Mouse (Mus musculus) megakaryocyte, embryonic 14.5 days (primary cell): ENCODE results near the gene Aldh1a3.

Experiments used
- FLI1 ChIP-seq: IDR thresholded peaks from 2 replicates; pipeline ENCODE4 v1.6.1; 2012; ENCODE audit warnings: low read length, inconsistent platforms, mixed read lengths
- GATA1 ChIP-seq: IDR thresholded peaks from 3 replicates; pipeline ENCODE4 v1.6.1; 2012; ENCODE audit warnings: mixed read lengths, low read length, inconsistent platforms, borderline replicate concordance

DNA sequence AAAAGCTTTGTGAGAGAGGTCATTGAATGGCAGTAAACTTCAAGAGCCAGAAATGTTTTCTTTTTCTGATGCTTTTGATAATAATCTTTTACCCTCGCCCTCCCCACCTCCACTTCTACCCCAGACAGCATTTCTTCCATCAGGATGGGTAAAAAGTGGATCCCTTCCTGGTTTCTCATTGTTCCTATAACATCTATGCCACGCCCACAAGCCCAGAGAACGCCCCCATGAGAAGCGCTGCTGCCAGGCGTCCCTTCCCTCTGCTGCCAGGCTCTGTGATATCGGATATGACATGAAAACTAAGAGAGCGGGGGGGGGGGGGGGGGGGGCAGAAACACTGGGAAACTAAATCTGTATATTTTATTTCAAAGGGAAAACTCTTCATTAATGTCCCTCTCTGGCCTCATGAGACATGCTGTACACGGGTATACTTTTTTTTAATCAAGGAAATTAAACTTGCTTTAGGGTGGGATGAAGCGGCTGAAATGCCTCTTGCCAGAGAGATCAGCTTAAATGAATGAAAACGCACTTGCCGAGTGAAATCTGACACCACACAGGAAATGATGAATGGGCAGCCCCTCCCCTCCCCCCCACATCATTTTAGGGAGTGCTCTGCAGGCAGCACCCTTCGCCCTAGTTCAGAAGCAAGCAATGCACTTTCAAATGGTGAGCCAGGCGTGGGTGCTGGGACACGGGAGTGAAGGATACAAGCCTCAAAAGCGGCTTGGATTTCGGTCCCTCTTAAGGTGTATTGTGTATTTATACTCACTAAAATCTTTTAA, 22.8 kb upstream of the Aldh1a3 start:
- TF ChIP-seq GATA1 = no peak
- TF ChIP-seq FLI1 = no peak
